Mouse (Mus musculus) lung, embryonic 14.5 days (tissue): ENCODE results near the gene 1700028J19Rik. TPM values are rescaled to one million over a fixed set of nuclear protein-coding genes. Genes with fewer than 3 reads are reported as not detected.
"Not testable (repeated sequence)": the region's sequence is repeated elsewhere in the genome, so short reads cannot be mapped to it uniquely, and the experiment has no call there.

Experiments
- ATAC-seq: fragments of 200-750 bp; cut with Nextera tagmentation; 2 replicates; pipeline ENCODE4 v1.8.0; 2017; ENCODE audit warnings: mild to moderate bottlenecking, moderate TSS enrichment, moderate library complexity; ENCODE audit not compliant: insufficient read depth
- DNase-seq: peaks from one replicate; pipeline ENCODE4 v3.0.0-alpha.2; 2015
- H3K27ac ChIP-seq: fragments of 300-500 bp; sonication (generic); 2 replicates; pipeline ENCODE4 v1.5.1; 2014; ENCODE audit warnings: low read depth, mild to moderate bottlenecking, moderate library complexity
- H3K27me3 ChIP-seq: fragments of 300-500 bp; sonication (generic); 2 replicates; pipeline ENCODE4 v1.6.1; 2014; ENCODE audit warnings: low read length, control low read depth; ENCODE audit not compliant: insufficient read depth
- H3K36me3 ChIP-seq: fragments of 300-500 bp; sonication (generic); 2 replicates; pipeline ENCODE4 v1.6.1; 2014; ENCODE audit warnings: control low read depth; ENCODE audit not compliant: insufficient read depth
- H3K4me1 ChIP-seq: fragments of 300-500 bp; sonication (generic); 2 replicates; pipeline ENCODE4 v1.6.1; 2014; ENCODE audit warnings: antibody characterized with exemption, control low read depth; ENCODE audit not compliant: insufficient read depth
- H3K4me2 ChIP-seq: fragments of 300-500 bp; sonication (generic); 2 replicates; pipeline ENCODE4 v1.6.1; 2014; ENCODE audit warnings: mild to moderate bottlenecking
- H3K4me3 ChIP-seq: fragments of 300-500 bp; sonication (generic); 2 replicates; pipeline ENCODE4 v1.5.1; 2014; ENCODE audit warnings: low read depth, low read length
- H3K9ac ChIP-seq: fragments of 300-500 bp; sonication (generic); 2 replicates; pipeline ENCODE4 v1.6.1; 2014
- H3K9me3 ChIP-seq: fragments of 300-500 bp; sonication (generic); 2 replicates; pipeline ENCODE4 v1.6.1; 2016; ENCODE audit warnings: low read depth, low read length, control low read depth
- CTCF ChIP-seq: IDR thresholded peaks from 2 replicates; pipeline ENCODE4 v1.5.1; 2016; ENCODE audit warnings: antibody characterized with exemption, low read depth
- WGBS: fragments of 180-500 bp; shearing (Covaris S2); extraction: QIAGEN DNeasy Blood & Tissue Kit; methylation state at CpG from one replicate; pipeline ENCODE4 v1.1.7; 2014; 5-methylcytosine and 5-hydroxymethylcytosine counted together
- polyA plus RNA-seq: library from polyadenylated mRNA; unstranded; fragments of >200 nt; fragmentation: Nextera tagmentation; extraction: Ambion mirVana; gene quantifications from 2 replicates; pipeline ENCODE4 v1.2.1, GENCODE M21; 2014

The 1700028J19Rik gene
- polyA plus RNA-seq, 1 experiment from 2014 or later, result 1.5 TPM

GRCm38 (mm10) chr7:44268117-44268516, 21.6 kb upstream of the 1700028J19Rik start:
- 70% methylated on average over 11 of the region's 11 CpGs for WGBS
- no peak overlapping the region for H3K4me2 ChIP-seq
- peaks cover 3% of the 10 kb centered on the region; the same call in 1 of the 2 replicates for H3K27me3 ChIP-seq
- H3K4me1 ChIP-seq, result no peaks in the 10 kb centered on the region
- H3K27ac ChIP-seq, result no peak overlapping the region
- no peak for TF ChIP-seq CTCF
- ATAC-seq, result no peak
- H3K9me3 ChIP-seq, result no peaks in the 10 kb centered on the region
- no peak overlapping the region for H3K9ac ChIP-seq
- H3K4me3 ChIP-seq, result no peak overlapping the region
- H3K36me3 ChIP-seq, result no peaks in the 10 kb centered on the region
- DNase-seq, result no peak

GRCm38 (mm10) chr7:44262791-44263643, 16.5 kb upstream of the 1700028J19Rik start:
- H3K4me3 ChIP-seq, result peak overlapping the region; percentile 0; the same call in 1 of the 2 replicates
- H3K9me3 ChIP-seq, result no peaks in the 10 kb centered on the region
- ATAC-seq (peak; percentile 83), DNase-seq (peak; percentile 99)
- no peak overlapping the region for H3K9ac ChIP-seq
- peak overlapping the region; percentile 52 for H3K4me2 ChIP-seq
- no peak overlapping the region for H3K27ac ChIP-seq
- H3K36me3 ChIP-seq, result no peaks in the 10 kb centered on the region
- no peaks in the 10 kb centered on the region for H3K4me1 ChIP-seq
- 2% methylated on average over 34 of the region's 34 CpGs for WGBS
- peaks cover 5% of the 10 kb centered on the region; the same call in 1 of the 2 replicates for H3K27me3 ChIP-seq
- peak; percentile 98 for TF ChIP-seq CTCF

GRCm38 (mm10) chr7:44261147-44261546, 14.7 kb upstream of the 1700028J19Rik start, which contains the start of gene Gm15517:
TSS of gene Gm15517 (plus strand) at chr7:44261447.
- H3K36me3 ChIP-seq, result no peaks in the 10 kb centered on the region
- WGBS, result 40% methylated on average over 5 of the region's 5 CpGs
- peaks cover 5% of the 10 kb centered on the region; the same call in 1 of the 2 replicates for H3K27me3 ChIP-seq
- DNase-seq, result no peak
- no peak within 1 kb of the TSS for H3K27ac ChIP-seq
- H3K9me3 ChIP-seq, result no peaks in the 10 kb centered on the region
- no peaks in the 10 kb centered on the region for H3K4me1 ChIP-seq
- ATAC-seq, result no peak
- H3K4me3 ChIP-seq, result no peak within 1 kb of the TSS
- TF ChIP-seq CTCF, result no peak
- no peak within 1 kb of the TSS for H3K4me2 ChIP-seq
- H3K9ac ChIP-seq, result no peak within 1 kb of the TSS

GRCm38 (mm10) chr7:44260410-44260809, 13.9 kb upstream of the 1700028J19Rik start:
- H3K4me2 ChIP-seq, result no peak overlapping the region
- peaks cover 5% of the 10 kb centered on the region; the same call in 1 of the 2 replicates for H3K27me3 ChIP-seq
- no peak overlapping the region for H3K9ac ChIP-seq
- DNase-seq, result no peak
- no peak for TF ChIP-seq CTCF
- no peaks in the 10 kb centered on the region for H3K36me3 ChIP-seq
- 64% methylated on average over 6 of the region's 6 CpGs for WGBS
- no peak overlapping the region for H3K27ac ChIP-seq
- no peak for ATAC-seq
- no peaks in the 10 kb centered on the region for H3K4me1 ChIP-seq
- H3K4me3 ChIP-seq, result no peak overlapping the region
- H3K9me3 ChIP-seq, result no peaks in the 10 kb centered on the region

- DNase-seq (no peak), ATAC-seq (no peak)
- no peaks in the 10 kb centered on the region for H3K4me1 ChIP-seq
- H3K27ac ChIP-seq, result no peak within 1 kb of the TSS
- H3K9ac ChIP-seq, result no peak within 1 kb of the TSS
- H3K36me3 ChIP-seq, result peaks cover 18% of the 10 kb centered on the region
- no peak within 1 kb of the TSS for H3K4me2 ChIP-seq
- H3K27me3 ChIP-seq, result no peaks in the 10 kb centered on the region
- H3K4me3 ChIP-seq, result no peak within 1 kb of the TSS
- no peak for TF ChIP-seq CTCF
- 76% methylated on average over 4 of the region's 4 CpGs for WGBS
- H3K9me3 ChIP-seq, result no peaks in the 10 kb centered on the region
These were observed 10.8 kb upstream of the 1700028J19Rik start, which contains the start of gene Acp4 for GRCm38 (mm10) chr7:44257278-44257677. TSS of gene Acp4 (minus strand) at chr7:44257378.

- 65% methylated on average over 6 of the region's 6 CpGs for WGBS
- no peak overlapping the region for H3K27ac ChIP-seq
- H3K9ac ChIP-seq, result no peak overlapping the region
- H3K27me3 ChIP-seq, result no peaks in the 10 kb centered on the region
- no peak overlapping the region for H3K4me3 ChIP-seq
- H3K36me3 ChIP-seq, result peaks cover 33% of the 10 kb centered on the region
- no peaks in the 10 kb centered on the region for H3K9me3 ChIP-seq
- 0 out of 2 replicates have a peak, but pooled peaks have one; percentile 9 for ATAC-seq
- peak; percentile 19 for DNase-seq
- no peak for TF ChIP-seq CTCF
- no peaks in the 10 kb centered on the region for H3K4me1 ChIP-seq
- H3K4me2 ChIP-seq, result no peak overlapping the region
These were observed 8.4 kb upstream of the 1700028J19Rik start for GRCm38 (mm10) chr7:44254930-44255329.

GRCm38 (mm10) chr7:44253023-44253616, 6.6 kb upstream of the 1700028J19Rik start:
- H3K4me1 ChIP-seq, result no peaks in the 10 kb centered on the region
- ATAC-seq, result peak; percentile 19; the same call in 1 of the 2 replicates

GRCm38 (mm10) chr7:44250732-44251275, 4.3 kb upstream of the 1700028J19Rik start:
- H3K27me3 ChIP-seq, H3K4me3 ChIP-seq, H3K4me2 ChIP-seq, H3K9ac ChIP-seq, H3K9me3 ChIP-seq, H3K27ac ChIP-seq, ATAC-seq, H3K4me1 ChIP-seq, DNase-seq: not testable (repeated sequence)
- WGBS, result 86% methylated on average over 17 of the region's 17 CpGs
- peaks cover 55% of the 10 kb centered on the region for H3K36me3 ChIP-seq

More at GRCm38 (mm10) chr7:44253023-44253616, 6.6 kb upstream of the 1700028J19Rik start:
- H3K36me3 ChIP-seq, result peaks cover 51% of the 10 kb centered on the region
- H3K9me3 ChIP-seq, result no peaks in the 10 kb centered on the region
- no peak for DNase-seq
- no peak for TF ChIP-seq CTCF
- H3K9ac ChIP-seq, result no peak overlapping the region
- no peak overlapping the region for H3K27ac ChIP-seq
- WGBS, result 59% methylated on average over 15 of the region's 15 CpGs
- no peak overlapping the region for H3K4me3 ChIP-seq
- no peak overlapping the region for H3K4me2 ChIP-seq
- no peaks in the 10 kb centered on the region for H3K27me3 ChIP-seq
